Mouse (Mus musculus) gastrocnemius, postnatal 36 days (tissue): ENCODE data around the gene Rhot2. TPM values are rescaled to one million over a fixed set of nuclear protein-coding genes. Genes with fewer than 3 reads are reported as not detected.

ENCODE experiments used
- DNase-seq, 2 experiments: peaks; one replicate each; pipeline ENCODE4 v3.0.0; 2022
- intact Hi-C: fragments of 180-260 bp; cut with DNase I; formaldehyde crosslinking; loops from one replicate; pipeline ENCODE4 v1.15.1; 2025
- total RNA-seq, 2 experiments: library from RNA; stranded (reverse); gene quantifications; 2 replicates each; pipeline ENCODE4 v1.2.3; 2021

The Rhot2 gene
- total RNA-seq, 2 experiments from 2014 or later = 63.4 to 68.4 TPM

- no peak for DNase-seq
- intact Hi-C loops = no loop called here
Observed at GRCm38 (mm10) chr17:25860229-25860628, 15.6 kb upstream of the Rhot2 start.

- no peak for DNase-seq
- intact Hi-C loops = no loop called here
Observed at GRCm38 (mm10) chr17:25843636-25844395, 835 bp downstream of the Rhot2 start.

- intact Hi-C loops = no loop called here
- no peak for DNase-seq
Observed at GRCm38 (mm10) chr17:25843122-25843521, 1.5 kb downstream of the Rhot2 start.

GRCm38 (mm10) chr17:25842509-25842908 lies 2.1 kb downstream of the Rhot2 start:
- intact Hi-C loops = no loop called here
- DNase-seq = no peak

- DNase-seq = no peak
- intact Hi-C loops = no loop called here
Observed at GRCm38 (mm10) chr17:25841117-25841880, 3.4 kb downstream of the Rhot2 start, which contains the start of gene Gm20683. TSS of gene Gm20683 (minus strand) at chr17:25841763.

GRCm38 (mm10) chr17:25840519-25840918 lies 4.1 kb downstream of the Rhot2 start:
- intact Hi-C loops = no loop called here
- no peak for DNase-seq

- DNase-seq = no peak
- intact Hi-C loops = no loop called here
Observed at GRCm38 (mm10) chr17:25839455-25840235, 5.0 kb downstream of the Rhot2 start.

- no peak for DNase-seq
- intact Hi-C loops = no loop called here
Observed at GRCm38 (mm10) chr17:25838904-25839303, 5.7 kb downstream of the Rhot2 start.

GRCm38 (mm10) chr17:25837533-25837932 lies 7.1 kb downstream of the Rhot2 start:
- intact Hi-C loops = no loop called here
- no peak for DNase-seq

- peak; percentile 72 for DNase-seq
- intact Hi-C loops = no loop called here
Observed at GRCm38 (mm10) chr17:25837076-25837410, 7.6 kb downstream of the Rhot2 start, which contains the start of gene Rhbdl1. TSS of gene Rhbdl1 (minus strand) at chr17:25837295.

- no peak for DNase-seq
- intact Hi-C loops = no loop called here
Observed at GRCm38 (mm10) chr17:25836397-25837075, 8.1 kb downstream of the Rhot2 start.

GRCm38 (mm10) chr17:25835816-25836215 lies 8.8 kb downstream of the Rhot2 start:
- intact Hi-C loops = no loop called here
- no peak for DNase-seq

- intact Hi-C loops = no loop called here
- DNase-seq = no peak
Observed at GRCm38 (mm10) chr17:25835301-25835700, 9.3 kb downstream of the Rhot2 start.

- intact Hi-C loops = no loop called here
- DNase-seq = no peak
Observed at GRCm38 (mm10) chr17:25834595-25835222, 9.9 kb downstream of the Rhot2 start.

- intact Hi-C loops = loop anchor here (2.0 kb wide), 1 partner anchor 41 kb away; the partner anchor contains the start of gene Mettl26
- DNase-seq = no peak
Observed at GRCm38 (mm10) chr17:25833961-25834594, 10.6 kb downstream of the Rhot2 start.

- DNase-seq = peak; percentile 89 to 93
- intact Hi-C loops = loop anchor here (2.0 kb wide), 1 partner anchor 42 kb away; the partner anchor contains the start of gene Mettl26
Observed at GRCm38 (mm10) chr17:25833291-25833663, 11.4 kb downstream of the Rhot2 start, which contains the start of gene Stub1. TSS of gene Stub1 (minus strand) at chr17:25833404.

- intact Hi-C loops = loop anchor here (2.0 kb wide), 1 partner anchor 42 kb away; the partner anchor contains the start of gene Mettl26
- peak; percentile 99 to 100 for DNase-seq
Observed at GRCm38 (mm10) chr17:25832436-25833290, 12.0 kb downstream of the Rhot2 start.
